Mouse (Mus musculus): Measurements from ENCODE around the gene Erc2. TPM values are rescaled to one million over a fixed set of nuclear protein-coding genes. Genes with fewer than 3 reads are reported as not detected.

The Erc2 gene
- polyA plus RNA-seq, 1 experiment = not detected

DNA sequence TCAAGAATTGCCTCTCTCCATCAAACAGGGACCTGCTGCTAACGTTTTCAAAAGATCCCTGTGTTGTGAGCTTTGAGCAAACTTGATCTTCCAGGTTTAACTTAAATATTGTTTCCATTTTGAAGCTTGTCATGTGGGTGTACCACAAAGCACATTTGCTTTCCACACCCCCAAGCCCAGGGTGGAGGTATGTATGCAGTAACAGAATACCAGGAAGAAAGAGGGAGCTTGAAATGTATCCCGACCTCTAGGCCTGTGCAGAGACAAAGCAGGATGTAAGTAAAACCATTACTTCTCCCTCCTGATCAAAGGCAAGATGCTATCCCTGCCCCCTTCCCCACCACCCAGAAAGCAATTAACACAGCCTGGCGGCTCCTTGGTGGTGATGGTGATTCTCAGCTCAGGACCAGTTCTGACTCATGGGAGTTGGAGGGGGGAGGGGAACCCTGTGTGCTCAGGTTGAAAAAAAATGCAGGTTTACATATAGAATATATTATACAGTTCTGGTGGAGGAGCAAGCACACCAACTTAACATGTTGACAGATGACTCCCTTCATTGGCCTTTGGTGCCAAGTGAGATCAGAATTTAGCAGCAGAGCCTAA, 710.2 kb downstream of the Erc2 start:
- no peaks in the 10 kb centered on the region for H3K4me1 ChIP-seq (ENCODE audit: control insufficient read depth, insufficient read depth, insufficient read length, low read length)
- H3K27ac ChIP-seq (replicated peaks; ENCODE audit: low read depth, low read length) = no peak overlapping the region

GRCm38 (mm10) chr14:28339146-28339545, 716.9 kb downstream of the Erc2 start:
- Histone ChIP-seq H3K27ac (replicated peaks; ENCODE audit: low read depth, low read length) (no peak overlapping the region), H3K4me3 (ENCODE audit: insufficient read depth, low read depth, low read length) (no peak overlapping the region), H3K4me1 (ENCODE audit: control insufficient read depth, insufficient read depth, insufficient read length, low read length) (no peaks in the 10 kb centered on the region)

More for the DNA sequence above, 710.2 kb downstream of the Erc2 start:
- H3K4me3 ChIP-seq (ENCODE audit: insufficient read depth, low read depth, low read length) = no peak overlapping the region

GRCm38 (mm10) chr14:28349129-28349528, 726.9 kb downstream of the Erc2 start:
- H3K4me1 ChIP-seq (ENCODE audit: control insufficient read depth, insufficient read depth, insufficient read length, low read length) = peaks cover 5% of the 10 kb centered on the region; the same call in 1 of the 2 replicates
- H3K4me3 ChIP-seq (ENCODE audit: insufficient read depth, low read depth, low read length) = no peak overlapping the region
- no peak overlapping the region for H3K27ac ChIP-seq (replicated peaks; ENCODE audit: low read depth, low read length)

DNA sequence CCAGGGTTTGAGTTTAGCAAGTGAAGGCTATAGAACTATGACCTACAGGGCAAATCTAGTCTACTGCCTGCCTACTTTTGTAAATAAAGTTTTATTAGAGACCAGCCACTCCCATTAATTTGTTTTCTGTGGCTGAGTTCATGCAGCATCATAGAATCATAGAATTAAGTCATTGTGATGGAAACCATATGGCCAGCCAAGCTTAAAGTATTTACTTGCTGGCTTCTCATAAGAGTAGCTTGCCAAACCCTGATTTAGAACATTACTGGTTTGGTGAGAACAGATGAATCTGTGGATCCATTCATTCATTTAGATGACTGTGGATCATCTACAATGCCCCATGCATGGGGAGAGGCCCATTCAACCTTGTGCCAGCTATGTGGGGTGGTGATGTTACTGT, 733.8 kb downstream of the Erc2 start:
- H3K4me1 ChIP-seq (ENCODE audit: control insufficient read depth, insufficient read depth, insufficient read length, low read length) = no peaks in the 10 kb centered on the region
- no peak overlapping the region for H3K4me3 ChIP-seq (ENCODE audit: insufficient read depth, low read depth, low read length)
- H3K27ac ChIP-seq (replicated peaks; ENCODE audit: low read depth, low read length) = no peak overlapping the region

DNA sequence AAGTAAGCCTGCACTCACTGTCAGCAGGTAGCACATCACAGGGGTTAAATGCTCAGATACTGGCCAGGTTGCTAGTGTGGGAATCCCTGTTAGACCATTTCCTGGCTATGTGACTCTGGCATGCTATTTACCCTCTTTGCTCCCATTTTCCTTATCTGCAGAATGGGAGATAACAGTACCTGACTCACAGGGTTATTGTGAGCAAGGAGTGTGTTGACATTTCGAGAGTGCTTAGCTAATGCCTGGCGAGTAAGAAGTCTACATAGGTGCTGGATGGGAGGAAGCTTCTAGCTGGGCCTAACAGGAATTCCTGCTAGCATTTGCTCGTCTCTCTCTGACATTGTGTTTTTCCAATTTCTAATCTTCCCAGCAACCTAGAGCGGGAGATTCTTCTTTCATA, 737.3 kb downstream of the Erc2 start:
- no peaks in the 10 kb centered on the region for H3K4me1 ChIP-seq (ENCODE audit: control insufficient read depth, insufficient read depth, insufficient read length, low read length)
- H3K4me3 ChIP-seq (ENCODE audit: insufficient read depth, low read depth, low read length) = no peak overlapping the region
- H3K27ac ChIP-seq (replicated peaks; ENCODE audit: low read depth, low read length) = no peak overlapping the region

GRCm38 (mm10) chr14:28359983-28360382, 737.8 kb downstream of the Erc2 start:
- Histone ChIP-seq H3K27ac (replicated peaks; ENCODE audit: low read depth, low read length) (no peak overlapping the region), H3K4me1 (ENCODE audit: control insufficient read depth, insufficient read depth, insufficient read length, low read length) (no peaks in the 10 kb centered on the region), H3K4me3 (ENCODE audit: insufficient read depth, low read depth, low read length) (no peak overlapping the region)

GRCm38 (mm10) chr14:28362336-28362735, 740.1 kb downstream of the Erc2 start:
- Histone ChIP-seq H3K4me1 (ENCODE audit: control insufficient read depth, insufficient read depth, insufficient read length, low read length) (no peaks in the 10 kb centered on the region), H3K27ac (replicated peaks; ENCODE audit: low read depth, low read length) (no peak overlapping the region), H3K4me3 (ENCODE audit: insufficient read depth, low read depth, low read length) (no peak overlapping the region)

- Histone ChIP-seq H3K27ac (replicated peaks; ENCODE audit: low read depth, low read length) (no peak overlapping the region), H3K4me3 (ENCODE audit: insufficient read depth, low read depth, low read length) (no peak overlapping the region), H3K4me1 (ENCODE audit: control insufficient read depth, insufficient read depth, insufficient read length, low read length) (no peaks in the 10 kb centered on the region)
Measured at GRCm38 (mm10) chr14:28370713-28371112, 748.5 kb downstream of the Erc2 start.

DNA sequence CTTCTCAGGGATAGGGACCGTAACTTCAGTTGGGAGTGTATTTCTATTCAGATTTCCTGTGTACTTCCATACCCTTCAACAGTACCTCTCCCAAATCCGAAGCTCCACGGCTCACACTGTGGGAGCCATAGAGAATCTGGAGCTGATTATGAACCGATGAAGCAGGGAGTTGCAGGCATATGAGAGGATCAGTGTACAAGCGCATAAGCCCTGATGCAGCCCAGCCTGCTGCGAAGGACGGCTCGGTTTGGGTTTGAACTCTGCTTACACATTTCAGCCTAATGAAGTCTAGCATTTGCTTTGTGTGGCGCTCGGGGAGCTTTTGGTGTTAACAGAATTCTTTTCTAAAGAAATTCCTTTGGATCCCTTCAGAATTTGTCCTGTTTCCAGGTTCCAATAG, 749.4 kb downstream of the Erc2 start:
- no peak overlapping the region for H3K27ac ChIP-seq (replicated peaks; ENCODE audit: low read depth, low read length)

GRCm38 (mm10) chr14:28375642-28376091, 753.4 kb downstream of the Erc2 start:
- no peak overlapping the region for H3K4me3 ChIP-seq (ENCODE audit: insufficient read depth, low read depth, low read length)
- H3K4me1 ChIP-seq (ENCODE audit: control insufficient read depth, insufficient read depth, insufficient read length, low read length) = no peaks in the 10 kb centered on the region
- no peak overlapping the region for H3K27ac ChIP-seq (replicated peaks; ENCODE audit: low read depth, low read length)

More for the DNA sequence above, 749.4 kb downstream of the Erc2 start:
- H3K4me1 ChIP-seq (ENCODE audit: control insufficient read depth, insufficient read depth, insufficient read length, low read length) = no peaks in the 10 kb centered on the region
- no peak overlapping the region for H3K4me3 ChIP-seq (ENCODE audit: insufficient read depth, low read depth, low read length)

- H3K4me1 ChIP-seq (ENCODE audit: control insufficient read depth, insufficient read depth, insufficient read length, low read length) = no peaks in the 10 kb centered on the region
- no peak overlapping the region for H3K27ac ChIP-seq (replicated peaks; ENCODE audit: low read depth, low read length)
Measured at GRCm38 (mm10) chr14:28376208-28376805, 754.1 kb downstream of the Erc2 start.

DNA sequence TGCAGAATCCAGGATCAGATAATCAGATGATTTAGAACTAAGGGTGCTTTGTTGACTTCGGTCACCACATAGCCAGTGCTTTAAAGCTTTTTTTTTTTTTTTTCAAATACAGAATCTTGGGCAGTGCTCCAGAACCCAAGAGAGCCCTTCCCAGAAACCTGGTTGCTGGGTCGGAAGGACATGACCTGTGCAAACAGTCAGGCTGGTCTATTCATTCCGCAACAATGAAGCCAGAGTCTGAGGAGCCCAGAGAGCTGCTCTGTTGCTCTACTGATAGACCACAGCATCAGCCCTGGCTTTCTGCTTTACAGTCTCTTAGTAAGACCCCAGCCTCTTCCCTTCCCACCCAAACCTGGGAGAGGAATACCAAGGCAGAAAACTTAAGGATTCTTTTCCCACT, 755.3 kb downstream of the Erc2 start:
- no peak overlapping the region for H3K4me3 ChIP-seq (ENCODE audit: insufficient read depth, low read depth, low read length)
- no peak overlapping the region for H3K27ac ChIP-seq (replicated peaks; ENCODE audit: low read depth, low read length)
- H3K4me1 ChIP-seq (ENCODE audit: control insufficient read depth, insufficient read depth, insufficient read length, low read length) = no peaks in the 10 kb centered on the region

More at GRCm38 (mm10) chr14:28376208-28376805, 754.1 kb downstream of the Erc2 start:
- no peak overlapping the region for H3K4me3 ChIP-seq (ENCODE audit: insufficient read depth, low read depth, low read length)

DNA sequence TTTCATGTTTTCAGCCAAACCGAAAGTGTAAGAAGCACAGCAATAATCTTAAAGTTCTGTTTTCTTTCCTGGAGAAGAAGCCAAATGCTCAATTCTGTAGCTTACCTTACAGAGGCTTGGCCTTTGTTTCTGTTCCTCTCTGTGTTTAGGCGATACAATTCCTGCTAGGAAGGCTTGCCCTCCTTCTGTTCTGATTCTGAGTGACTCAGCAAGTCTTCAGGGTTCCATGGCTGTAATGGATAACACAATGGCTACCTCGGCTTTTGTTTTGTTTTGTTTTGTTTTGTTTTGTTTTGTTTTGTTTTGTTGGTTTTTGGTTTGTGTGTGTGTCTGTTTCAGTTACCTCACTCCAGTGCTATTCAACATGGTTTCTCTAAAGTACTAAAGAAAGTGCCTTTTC, 757.9 kb downstream of the Erc2 start:
- Histone ChIP-seq H3K27ac (replicated peaks; ENCODE audit: low read depth, low read length) (no peak overlapping the region), H3K4me1 (ENCODE audit: control insufficient read depth, insufficient read depth, insufficient read length, low read length) (no peaks in the 10 kb centered on the region), H3K4me3 (ENCODE audit: insufficient read depth, low read depth, low read length) (no peak overlapping the region)

GRCm38 (mm10) chr14:28381801-28382550, 759.7 kb downstream of the Erc2 start:
- Histone ChIP-seq H3K27ac (replicated peaks; ENCODE audit: low read depth, low read length) (no peak overlapping the region), H3K4me1 (ENCODE audit: control insufficient read depth, insufficient read depth, insufficient read length, low read length) (no peaks in the 10 kb centered on the region), H3K4me3 (ENCODE audit: insufficient read depth, low read depth, low read length) (no peak overlapping the region)

- Histone ChIP-seq H3K4me1 (ENCODE audit: control insufficient read depth, insufficient read depth, insufficient read length, low read length) (no peaks in the 10 kb centered on the region), H3K4me3 (ENCODE audit: insufficient read depth, low read depth, low read length) (no peak overlapping the region), H3K27ac (replicated peaks; ENCODE audit: low read depth, low read length) (no peak overlapping the region)
Measured at GRCm38 (mm10) chr14:28386815-28387607, 764.8 kb downstream of the Erc2 start.
